Mouse (Mus musculus) forebrain, postnatal 0 days (tissue): ENCODE data around the gene Scn4b. TPM values are rescaled to one million over a fixed set of nuclear protein-coding genes. Genes with fewer than 3 reads are reported as not detected.

ENCODE experiments used
- ATAC-seq: fragments of 200-750 bp; cut with Nextera tagmentation; 2 replicates; pipeline ENCODE4 v1.8.0; 2017; ENCODE audit warnings: mild to moderate bottlenecking, moderate library complexity
- DNase-seq: peaks from one replicate; pipeline ENCODE4 v3.0.0-alpha.2; 2015
- H3K27ac ChIP-seq: fragments of 300-500 bp; sonication (generic); 2 replicates; pipeline ENCODE4 v1.5.1; 2014; ENCODE audit warnings: low read depth, mild to moderate bottlenecking, antibody characterized with exemption, low read length, moderate library complexity, mixed read lengths
- H3K27me3 ChIP-seq: fragments of 300-500 bp; sonication (generic); 2 replicates; pipeline ENCODE4 v1.6.1; 2014; ENCODE audit warnings: mild to moderate bottlenecking, low read length, mixed read lengths; ENCODE audit not compliant: insufficient read depth
- H3K36me3 ChIP-seq: fragments of 300-500 bp; sonication (generic); 2 replicates; pipeline ENCODE4 v1.6.1; 2014; ENCODE audit warnings: mild to moderate bottlenecking, moderate library complexity; ENCODE audit not compliant: insufficient read depth
- H3K4me1 ChIP-seq: fragments of 300-500 bp; sonication (generic); 2 replicates; pipeline ENCODE4 v1.6.1; 2014; ENCODE audit warnings: antibody characterized with exemption; ENCODE audit not compliant: insufficient read depth
- H3K4me2 ChIP-seq: fragments of 300-500 bp; sonication (generic); 2 replicates; pipeline ENCODE4 v1.6.1; 2014; ENCODE audit warnings: low read depth, mild to moderate bottlenecking, moderate library complexity
- H3K4me3 ChIP-seq: fragments of 300-500 bp; sonication (generic); 2 replicates; pipeline ENCODE4 v1.5.1; 2014; ENCODE audit warnings: low read depth, low read length, mixed read lengths
- H3K9ac ChIP-seq: fragments of 300-500 bp; sonication (generic); 2 replicates; pipeline ENCODE4 v1.6.1; 2014; ENCODE audit warnings: mild to moderate bottlenecking
- H3K9me3 ChIP-seq: fragments of 300-500 bp; sonication (generic); 2 replicates; pipeline ENCODE4 v1.6.1; 2016; ENCODE audit warnings: low read length
- CTCF ChIP-seq: sonication (generic); IDR thresholded peaks from 2 replicates; pipeline ENCODE4 v1.5.1; 2016; ENCODE audit warnings: antibody characterized with exemption, control low read depth, low read depth
- WGBS: fragments of 180-500 bp; shearing (Covaris S2); extraction: QIAGEN DNeasy Blood & Tissue Kit; methylation state at CpG from one replicate; pipeline ENCODE4 v1.1.7; 2014; 5-methylcytosine and 5-hydroxymethylcytosine counted together
- polyA plus RNA-seq: library from polyadenylated mRNA; unstranded; fragments of >200 nt; fragmentation: Nextera tagmentation; extraction: Ambion mirVana; gene quantifications from 2 replicates; pipeline ENCODE4 v1.2.1, GENCODE M21; 2015
- total RNA-seq: library from RNA; depleted of rRNA; stranded (reverse); fragments of >200 nt; gene quantifications from 2 replicates; pipeline ENCODE4 v1.2.3, GENCODE M21; 2014

The Scn4b gene
- total and polyA plus RNA-seq, 2 experiments from 2014 or later = 0.43 to 0.59 TPM

DNA sequence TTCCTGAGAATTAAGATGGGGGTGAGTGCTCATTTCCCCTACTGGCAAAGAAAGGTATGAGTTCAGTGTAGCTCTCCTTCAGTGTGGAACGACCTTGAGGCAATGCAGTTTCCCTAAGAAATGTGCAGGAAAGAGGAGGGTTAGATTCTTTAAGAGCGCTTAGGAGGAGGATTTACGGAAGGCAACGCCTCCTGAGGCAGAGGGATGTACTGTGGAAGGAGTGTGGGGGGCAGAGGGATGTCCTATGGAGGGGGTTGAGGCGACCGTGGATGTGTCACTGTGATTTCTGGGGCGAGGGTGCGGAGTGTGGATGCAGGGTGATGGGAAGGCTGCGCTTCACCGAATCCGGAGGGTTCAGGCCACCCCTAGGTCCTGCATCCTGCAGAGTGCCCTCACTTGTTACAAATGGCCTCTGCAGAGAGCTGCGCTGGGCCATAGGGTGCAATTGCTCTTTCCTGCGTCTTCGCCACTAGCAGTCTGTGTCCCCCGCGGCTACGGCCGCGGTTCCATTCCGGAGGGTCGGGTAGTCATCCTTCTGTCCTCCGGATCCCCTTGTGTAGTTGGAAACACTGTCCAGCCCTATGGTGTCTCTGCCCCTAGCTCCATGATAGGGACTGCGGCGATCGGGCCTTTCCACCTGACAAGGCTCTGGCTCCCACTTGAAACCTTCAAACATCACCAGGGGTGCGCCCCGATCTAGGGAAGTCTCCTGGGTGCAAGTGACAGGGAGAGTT, 7.5 kb downstream of the Scn4b start:
- no peaks in the 10 kb centered on the region for H3K4me1 ChIP-seq
- H3K9ac ChIP-seq = peak overlapping the region; percentile 49
- ATAC-seq (peak; percentile 53), DNase-seq (peak; percentile 25)
- 2% methylated on average over 27 of the region's 27 CpGs for WGBS
- H3K4me3 ChIP-seq = peak overlapping the region; percentile 32
- H3K36me3 ChIP-seq = no peaks in the 10 kb centered on the region
- peaks cover 39% of the 10 kb centered on the region for H3K27me3 ChIP-seq
- no peaks in the 10 kb centered on the region for H3K9me3 ChIP-seq
- TF ChIP-seq CTCF = peak; percentile 49
- no peak overlapping the region for H3K27ac ChIP-seq
- peak overlapping the region; percentile 72 for H3K4me2 ChIP-seq

DNA sequence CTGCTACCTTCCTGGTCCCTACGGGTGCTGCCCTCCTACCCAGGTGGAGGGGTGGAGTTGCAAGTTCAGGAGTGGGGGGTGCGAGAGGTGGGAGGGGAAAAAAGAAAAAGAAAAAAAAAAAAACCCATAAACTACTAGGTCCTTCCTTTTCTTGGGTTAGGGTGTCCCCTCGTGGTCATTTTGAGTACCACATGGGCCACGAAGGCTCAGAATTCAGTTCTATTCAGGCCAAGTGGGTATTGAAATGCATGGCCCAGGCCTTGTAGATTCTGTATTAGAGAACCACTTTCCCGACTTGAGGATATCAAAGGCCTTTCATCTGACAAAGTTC, 8.0 kb downstream of the Scn4b start:
- Histone ChIP-seq H3K4me3 (peak overlapping the region; percentile 32), H3K27me3 (peaks cover 37% of the 10 kb centered on the region), H3K4me2 (peak overlapping the region; percentile 72), H3K4me1 (no peaks in the 10 kb centered on the region), H3K9ac (peak overlapping the region; percentile 49; the same call in 1 of the 2 replicates), H3K27ac (no peak overlapping the region), H3K9me3 (no peaks in the 10 kb centered on the region), H3K36me3 (no peaks in the 10 kb centered on the region)
- TF ChIP-seq CTCF = peak; percentile 95
- ATAC-seq (peak; percentile 68), DNase-seq (peak; percentile 89)
- 1% methylated on average over 5 of the region's 5 CpGs for WGBS

DNA sequence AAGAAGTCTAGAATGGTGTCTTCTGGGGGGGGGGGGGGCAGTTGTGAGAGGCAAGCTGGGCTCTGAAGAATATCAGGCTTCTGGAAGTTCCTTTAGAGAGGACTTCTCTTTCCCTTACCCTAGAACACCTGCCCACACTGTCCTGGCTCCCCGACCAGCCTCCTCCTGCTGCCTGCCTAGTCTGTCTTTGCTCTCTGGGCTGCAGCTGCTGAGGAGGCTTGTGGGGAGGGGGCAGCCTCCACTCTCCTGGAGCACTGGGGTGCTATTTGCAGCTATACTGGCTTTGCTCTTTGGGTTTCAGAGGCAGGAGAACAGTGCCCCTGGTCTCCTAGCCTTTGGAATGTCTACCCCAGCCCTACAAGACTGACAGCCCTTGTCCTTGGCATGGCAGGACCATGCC, 12.7 kb downstream of the Scn4b start:
- H3K4me3 ChIP-seq = no peak overlapping the region
- H3K36me3 ChIP-seq = no peaks in the 10 kb centered on the region
- no peak for TF ChIP-seq CTCF
- H3K9me3 ChIP-seq = no peaks in the 10 kb centered on the region
- no peak overlapping the region for H3K4me2 ChIP-seq
- no peak overlapping the region for H3K27ac ChIP-seq
- ATAC-seq (no peak), DNase-seq (no peak)
- H3K4me1 ChIP-seq = no peaks in the 10 kb centered on the region
- peaks cover 2% of the 10 kb centered on the region; the same call in 1 of the 2 replicates for H3K27me3 ChIP-seq
- no peak overlapping the region for H3K9ac ChIP-seq
- 57% methylated on average over 1 of the region's 1 CpGs for WGBS

DNA sequence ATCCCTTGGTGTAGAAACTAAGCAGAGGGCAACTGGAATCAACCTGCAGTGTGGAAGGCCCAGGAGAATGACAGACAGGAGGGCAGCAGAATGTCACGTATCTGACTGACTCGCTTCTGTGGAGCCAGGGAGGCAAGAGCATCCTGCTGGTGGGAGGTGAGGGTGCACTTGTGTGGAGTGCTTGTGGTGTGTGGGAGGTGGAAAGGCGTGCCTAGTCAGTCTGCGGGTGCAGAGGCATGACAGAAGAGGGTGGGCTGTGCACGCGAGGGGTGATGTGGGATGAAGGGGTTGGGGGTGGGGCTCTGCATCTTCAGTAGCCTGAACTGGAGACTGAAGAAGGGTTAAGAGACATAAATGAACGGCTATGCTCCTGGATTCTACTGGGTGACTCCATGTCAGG, 15.2 kb downstream of the Scn4b start:
- no peak for TF ChIP-seq CTCF
- ATAC-seq (no peak), DNase-seq (no peak)
- 81% methylated on average over 7 of the region's 7 CpGs for WGBS
- no peak overlapping the region for H3K9ac ChIP-seq
- H3K27me3 ChIP-seq = no peaks in the 10 kb centered on the region; the same call in 1 of the 2 replicates
- no peak overlapping the region for H3K4me3 ChIP-seq
- H3K4me2 ChIP-seq = no peak overlapping the region
- H3K4me1 ChIP-seq = no peaks in the 10 kb centered on the region
- H3K36me3 ChIP-seq = no peaks in the 10 kb centered on the region
- H3K27ac ChIP-seq = no peak overlapping the region
- no peaks in the 10 kb centered on the region for H3K9me3 ChIP-seq

DNA sequence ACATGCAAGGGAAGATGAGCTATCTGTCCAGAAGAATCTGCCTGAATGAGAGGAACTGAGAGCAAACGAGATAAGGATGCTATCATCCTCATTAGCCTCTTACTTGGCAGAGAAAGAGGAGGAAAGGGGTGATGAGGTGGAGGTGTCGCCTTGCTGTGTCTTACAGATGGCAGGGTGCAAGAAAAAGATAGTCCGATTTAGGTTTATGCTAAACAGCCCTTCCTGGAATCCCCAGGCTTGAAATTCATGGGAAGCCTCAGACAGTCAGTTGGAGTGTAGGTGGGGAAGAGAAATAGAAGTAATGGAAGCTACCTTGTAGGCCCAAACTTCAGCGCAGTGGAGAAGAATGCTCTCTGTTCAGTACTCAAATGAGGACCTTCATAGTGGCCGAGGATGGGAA, 29.7 kb downstream of the Scn4b start:
- H3K36me3 ChIP-seq = no peaks in the 10 kb centered on the region
- ATAC-seq = no peak
- H3K4me3 ChIP-seq = no peak overlapping the region
- H3K27ac ChIP-seq = no peak overlapping the region
- H3K9me3 ChIP-seq = no peaks in the 10 kb centered on the region
- no peaks in the 10 kb centered on the region for H3K27me3 ChIP-seq
- no peak for DNase-seq
- WGBS = 72% methylated on average over 5 of the region's 5 CpGs
- no peaks in the 10 kb centered on the region for H3K4me1 ChIP-seq
- H3K9ac ChIP-seq = no peak overlapping the region
- TF ChIP-seq CTCF = no peak
- H3K4me2 ChIP-seq = no peak overlapping the region

DNA sequence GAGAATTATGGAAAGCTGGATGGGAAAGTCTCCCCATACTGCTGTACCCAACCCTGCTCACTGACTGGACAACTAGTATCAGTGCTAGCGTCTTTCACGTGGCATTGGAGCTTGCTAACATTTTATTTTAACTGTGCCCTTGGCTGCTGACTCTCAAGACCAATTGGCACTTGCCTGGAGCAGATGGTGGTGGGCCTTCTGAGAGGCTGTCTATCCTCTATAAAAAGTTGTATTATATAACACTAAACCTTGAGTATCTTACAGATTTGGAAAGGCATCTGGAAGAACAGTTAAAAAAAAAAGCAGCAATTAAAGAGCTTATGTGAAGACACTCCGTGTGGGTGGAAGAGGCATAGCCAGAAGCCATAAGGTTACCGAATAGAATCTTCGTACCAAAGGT, 32.0 kb downstream of the Scn4b start:
- Histone ChIP-seq H3K9ac (no peak overlapping the region), H3K4me1 (no peaks in the 10 kb centered on the region), H3K4me2 (no peak overlapping the region), H3K27me3 (no peaks in the 10 kb centered on the region), H3K9me3 (no peaks in the 10 kb centered on the region), H3K36me3 (no peaks in the 10 kb centered on the region), H3K4me3 (no peak overlapping the region), H3K27ac (no peak overlapping the region)
- DNase-seq (no peak), ATAC-seq (no peak)
- no peak for TF ChIP-seq CTCF
- WGBS = 86% methylated on average over 5 of the region's 5 CpGs

DNA sequence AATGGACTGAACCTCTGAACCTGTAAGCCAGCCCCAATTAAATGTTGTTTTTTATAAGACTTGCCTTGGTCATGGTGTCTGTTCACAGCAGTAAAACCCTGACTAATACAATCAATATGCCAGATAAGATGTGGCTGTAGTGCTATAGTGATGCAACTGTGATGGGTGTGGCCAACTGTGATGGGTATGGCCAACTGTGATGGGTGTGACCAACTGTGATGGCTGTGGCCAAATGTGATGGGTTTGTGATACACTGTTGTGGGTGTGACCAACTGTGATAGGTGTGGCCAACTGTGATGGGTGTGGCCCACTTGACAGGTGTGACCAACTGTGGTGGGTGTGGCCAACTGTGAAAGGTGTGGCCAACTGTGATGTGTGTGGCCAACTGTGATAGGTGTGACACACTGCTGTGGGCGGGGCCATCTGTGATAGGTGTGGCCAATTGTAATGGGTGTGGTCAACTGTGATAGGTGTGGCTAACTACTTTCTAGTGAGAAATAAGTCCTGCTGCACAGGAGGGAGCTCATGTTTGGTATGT, 32.9 kb downstream of the Scn4b start:
- Histone ChIP-seq H3K4me3 (no peak overlapping the region), H3K4me2 (no peak overlapping the region), H3K27ac (no peak overlapping the region), H3K36me3 (no peaks in the 10 kb centered on the region), H3K9me3 (no peaks in the 10 kb centered on the region), H3K9ac (no peak overlapping the region), H3K4me1 (no peaks in the 10 kb centered on the region), H3K27me3 (no peaks in the 10 kb centered on the region)
- DNase-seq (no peak), ATAC-seq (no peak)
- no peak for TF ChIP-seq CTCF
- WGBS = 86% methylated on average over 1 of the region's 1 CpGs
